Mouse (Mus musculus): Measurements from ENCODE around the gene Myoz1.
"Not testable (repeated sequence)": the region's sequence is repeated elsewhere in the genome, so short reads cannot be mapped to it uniquely, and the experiment has no call there.

Gene Myoz1

DNA sequence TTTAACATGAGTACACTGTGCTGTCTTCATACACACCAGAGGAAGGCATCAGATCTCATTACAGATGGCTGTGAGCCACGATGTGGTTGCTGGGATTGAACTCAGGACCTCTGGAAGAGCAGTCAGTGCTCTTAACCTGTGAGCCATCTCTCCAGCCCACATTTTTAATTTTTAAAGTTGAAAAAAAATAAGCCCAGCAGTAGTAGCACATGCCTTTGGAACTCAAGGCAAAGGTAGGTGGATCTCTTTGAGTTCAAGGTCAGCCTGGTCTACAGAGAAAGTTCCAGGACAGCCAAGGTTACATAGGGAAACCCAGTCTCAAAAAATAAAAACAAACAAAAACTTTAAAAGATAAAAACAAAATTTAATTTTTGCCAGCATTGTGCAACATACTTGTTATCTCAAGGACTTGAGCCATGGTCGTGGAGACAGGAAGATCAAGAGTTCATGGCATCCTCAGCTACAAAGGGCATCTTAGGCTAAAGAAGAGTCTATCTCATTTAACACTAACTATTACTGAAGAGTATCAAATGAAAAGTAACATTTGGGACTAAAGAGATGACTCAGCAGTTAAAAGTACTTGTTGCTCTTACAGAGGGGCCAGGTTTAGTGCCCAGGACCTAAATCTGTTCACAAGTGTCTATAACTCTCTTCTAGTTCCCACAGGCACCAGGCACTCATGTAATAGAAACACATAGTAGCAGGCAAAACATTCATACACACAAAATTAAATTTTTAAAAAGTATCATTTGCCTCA, 18.3 kb downstream of the Myoz1 start:
- DNase-seq: no peak

DNA sequence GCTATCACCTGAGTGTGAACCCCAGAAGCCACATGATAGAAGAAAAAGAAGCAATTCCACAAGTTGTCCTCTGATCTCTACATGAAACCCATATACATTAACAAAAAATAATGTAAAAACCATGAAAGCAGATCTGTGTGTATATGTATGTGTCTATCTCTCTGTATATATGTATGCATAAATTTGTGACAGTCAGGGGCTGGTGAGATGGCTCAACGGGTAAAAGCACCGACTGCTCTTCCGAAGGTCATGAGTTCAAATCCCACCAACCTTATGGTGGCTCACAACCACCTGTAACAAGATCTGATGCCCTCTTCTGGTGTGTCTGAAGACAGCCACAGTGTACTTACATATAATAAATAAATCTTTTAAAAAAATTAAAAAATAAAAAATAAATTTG, 19.4 kb downstream of the Myoz1 start:
- DNase-seq: not testable (repeated sequence)

DNA sequence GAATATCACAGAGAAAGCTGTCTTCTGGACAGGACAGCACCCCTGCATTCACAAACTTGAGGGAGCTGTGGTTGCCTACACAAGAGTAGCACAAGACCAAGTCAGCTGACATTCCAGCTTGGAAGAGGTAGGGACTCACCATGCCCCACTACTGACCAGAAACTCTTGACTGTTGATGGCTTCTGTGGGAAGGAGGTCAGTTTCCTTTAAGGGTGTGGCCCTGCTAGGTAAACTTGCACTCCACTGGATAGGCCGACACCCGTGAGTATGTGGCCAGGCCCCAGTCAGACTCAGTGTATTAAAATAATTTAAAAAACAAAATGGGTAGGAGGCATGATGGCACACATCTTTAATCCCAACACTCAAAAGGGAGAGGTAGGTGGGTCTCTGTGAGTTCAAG, 20.8 kb downstream of the Myoz1 start:
- no peak for DNase-seq

DNA sequence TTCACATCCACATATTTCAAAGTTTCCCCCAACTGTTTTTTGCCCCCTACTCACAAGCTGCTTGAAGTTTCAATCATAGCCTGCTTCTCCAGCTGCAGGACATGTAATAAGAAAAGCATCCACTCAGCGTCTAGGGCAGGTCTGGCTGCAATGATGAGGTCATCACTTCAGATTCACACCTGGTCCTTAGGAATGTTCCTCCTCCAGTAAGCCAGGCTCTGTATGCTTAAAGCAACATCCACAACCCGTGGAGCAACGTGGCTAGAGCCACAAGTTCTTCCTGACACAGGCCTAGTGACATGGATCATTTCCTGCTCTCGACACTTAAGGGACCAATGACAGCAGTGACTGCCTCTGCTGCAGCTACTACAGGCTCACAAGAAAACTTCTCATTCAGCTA, 25.1 kb downstream of the Myoz1 start:
- no peak for DNase-seq

DNA sequence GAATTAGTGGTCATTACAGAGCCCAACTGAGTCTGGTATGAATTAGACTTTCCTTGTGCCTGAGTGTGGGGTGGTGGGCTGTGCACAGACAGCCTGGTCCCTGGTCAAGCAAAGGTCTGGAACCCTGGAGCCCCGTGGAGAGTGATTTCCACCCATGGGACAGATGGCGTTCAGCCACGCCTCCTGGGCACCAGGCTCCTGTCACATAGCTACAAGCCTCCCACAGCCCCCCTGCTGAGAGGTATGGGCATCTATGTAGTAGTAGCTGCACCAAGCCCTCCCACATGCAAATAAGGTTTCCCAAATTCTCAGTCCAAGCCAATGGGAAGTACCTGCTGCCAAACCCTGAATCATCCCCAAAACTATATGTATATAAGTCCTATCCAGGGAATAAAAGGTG, 29.4 kb downstream of the Myoz1 start:
- no peak for DNase-seq

DNA sequence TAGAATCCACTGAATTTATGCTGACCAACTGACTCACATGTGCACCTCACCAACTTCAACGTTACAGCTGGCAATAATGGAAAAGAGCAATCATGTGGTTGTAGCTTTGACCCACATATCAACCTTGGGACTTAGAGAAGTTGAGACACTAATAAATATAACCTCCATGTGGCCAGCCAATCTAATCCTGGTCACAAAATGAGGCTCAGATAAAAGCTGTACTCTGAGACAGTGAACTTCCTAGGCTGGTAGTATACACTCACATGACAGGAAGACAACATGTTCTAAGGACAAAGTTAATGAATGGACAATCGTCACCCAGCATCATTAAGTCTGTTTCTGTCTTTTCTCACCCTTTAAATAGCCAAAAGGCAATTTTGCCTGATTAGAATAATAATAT, 29.9 kb downstream of the Myoz1 start:
- no peak for DNase-seq

DNA sequence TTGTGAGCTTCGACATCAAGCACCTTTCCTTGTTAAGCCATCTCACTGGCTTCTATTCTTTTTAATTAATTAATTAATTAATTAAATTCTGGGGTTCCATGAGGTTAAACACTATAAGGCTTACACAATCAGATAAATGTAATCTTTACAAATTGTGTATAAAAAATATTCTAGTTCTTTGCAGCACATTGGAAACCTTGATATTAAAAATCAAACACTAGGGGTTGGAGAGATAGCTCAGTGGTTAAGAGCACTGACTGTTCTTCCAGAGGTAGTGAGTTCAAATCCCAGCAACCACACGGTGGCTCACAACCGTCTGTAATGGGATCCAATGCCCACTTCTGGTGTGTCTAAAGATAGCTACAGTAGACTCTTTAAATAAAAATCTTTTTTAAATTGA, 33.4 kb downstream of the Myoz1 start:
- no peak for DNase-seq

DNA sequence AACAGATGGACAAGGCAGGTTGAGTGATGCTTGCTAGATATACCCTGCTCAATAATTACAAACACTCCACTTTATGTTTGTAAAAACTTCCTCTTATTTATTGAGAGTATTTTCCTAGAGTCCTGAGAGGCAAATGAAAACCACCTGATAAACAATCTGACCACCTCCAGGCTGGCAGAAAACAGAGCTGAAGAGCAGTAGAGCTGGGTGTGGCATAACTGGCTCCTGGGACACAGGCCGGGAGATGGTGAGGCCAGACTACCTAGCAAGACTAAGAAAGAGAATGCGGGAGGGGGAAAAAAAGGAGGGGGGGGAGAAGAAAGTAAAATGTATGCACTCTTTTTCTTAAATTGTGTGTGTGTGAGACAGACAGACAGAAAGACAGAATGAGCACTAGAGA, 33.9 kb downstream of the Myoz1 start:
- peak; percentile 27 for DNase-seq

DNA sequence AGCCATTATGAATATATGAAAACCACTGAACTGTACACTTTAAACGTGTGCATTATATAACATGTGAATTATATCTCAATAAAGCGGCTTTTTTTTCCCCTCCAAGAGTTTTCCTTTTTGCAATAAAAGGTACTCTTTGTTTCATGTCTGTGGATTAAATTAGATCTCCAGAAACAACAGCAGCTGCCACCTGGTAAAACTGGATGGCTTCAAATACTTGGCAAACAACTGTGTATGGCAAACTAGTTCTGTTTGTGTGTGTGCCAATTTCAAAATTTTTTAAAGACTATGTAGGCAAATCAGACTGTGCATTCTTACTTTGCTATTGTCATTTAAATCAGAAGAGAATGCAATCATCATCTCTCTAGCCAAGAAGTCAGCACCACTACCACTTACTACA, 34.4 kb downstream of the Myoz1 start:
- no peak for DNase-seq

DNA sequence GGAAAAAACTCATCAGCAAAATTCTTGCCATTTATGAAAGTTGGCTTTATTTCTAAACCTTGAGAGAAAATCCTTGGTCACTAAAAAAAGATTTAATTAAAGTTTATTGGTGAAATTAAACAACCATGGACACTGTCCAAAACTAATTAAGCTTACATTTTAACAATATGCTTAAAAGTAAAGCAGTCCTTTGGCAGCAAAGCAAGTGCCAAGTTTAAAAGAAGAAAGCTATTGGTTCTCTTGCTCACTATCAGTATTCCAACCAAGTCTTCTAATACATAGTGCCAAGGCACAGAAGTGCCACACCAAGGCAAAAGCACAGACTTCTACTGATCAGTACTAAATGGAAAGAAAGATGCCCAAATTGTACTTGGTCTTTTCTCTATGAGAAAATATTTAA, 37.2 kb downstream of the Myoz1 start:
- no peak for DNase-seq

DNA sequence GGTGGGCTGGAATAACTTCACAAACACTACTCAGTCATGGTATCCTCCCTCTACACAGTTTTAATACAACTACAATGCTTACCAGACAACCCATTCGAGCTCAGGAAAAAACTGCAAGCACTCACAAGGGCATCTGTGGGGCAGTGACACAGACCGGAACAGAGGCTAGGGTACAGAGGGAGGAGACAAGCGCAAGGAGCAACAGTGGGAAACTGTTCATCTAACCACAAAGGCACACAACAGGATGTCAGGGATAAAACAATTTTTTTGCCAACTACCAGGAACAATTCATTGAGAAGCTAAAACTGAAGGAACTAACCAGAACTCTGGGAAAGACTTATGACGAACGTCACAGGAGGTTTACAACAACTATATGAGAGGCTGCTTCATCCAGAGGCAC, 38.1 kb downstream of the Myoz1 start:
- DNase-seq: no peak

DNA sequence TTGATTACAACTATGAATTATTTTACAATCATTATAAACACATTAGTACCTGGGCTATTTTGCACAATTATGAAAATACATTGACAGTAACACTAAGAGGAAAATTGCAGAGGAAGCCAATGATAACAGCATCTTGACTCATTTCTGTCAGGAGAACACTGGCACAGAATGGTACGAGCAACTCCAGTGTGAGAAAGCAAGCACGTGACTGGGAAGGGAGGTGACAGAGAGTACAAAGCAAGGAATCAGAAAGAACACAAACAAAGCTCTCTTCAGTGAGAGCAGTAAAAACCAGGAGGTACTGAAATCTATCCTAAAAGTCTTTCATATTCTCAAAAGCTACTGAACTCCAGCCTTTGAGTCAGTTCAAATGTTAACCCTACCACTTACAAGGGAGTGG, 39.9 kb downstream of the Myoz1 start:
- no peak for DNase-seq

DNA sequence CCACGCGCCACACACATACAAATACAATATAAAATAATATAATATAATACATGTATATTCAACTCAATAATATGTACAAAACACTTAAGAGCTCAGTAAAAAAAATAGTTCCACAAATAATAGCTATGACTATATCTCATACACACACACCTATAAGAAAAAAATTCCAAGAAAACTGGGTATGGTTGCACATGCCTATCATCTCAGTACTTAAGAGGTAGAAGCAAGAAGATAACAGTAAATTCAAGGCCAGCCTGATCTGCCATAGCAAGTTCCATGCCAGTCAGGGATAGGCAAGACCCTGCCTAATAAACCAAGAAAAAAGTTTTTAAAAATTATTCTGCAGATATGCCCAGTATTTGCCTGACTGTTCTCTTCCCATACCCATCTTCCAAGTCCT, 41.3 kb downstream of the Myoz1 start:
- DNase-seq: no peak

DNA sequence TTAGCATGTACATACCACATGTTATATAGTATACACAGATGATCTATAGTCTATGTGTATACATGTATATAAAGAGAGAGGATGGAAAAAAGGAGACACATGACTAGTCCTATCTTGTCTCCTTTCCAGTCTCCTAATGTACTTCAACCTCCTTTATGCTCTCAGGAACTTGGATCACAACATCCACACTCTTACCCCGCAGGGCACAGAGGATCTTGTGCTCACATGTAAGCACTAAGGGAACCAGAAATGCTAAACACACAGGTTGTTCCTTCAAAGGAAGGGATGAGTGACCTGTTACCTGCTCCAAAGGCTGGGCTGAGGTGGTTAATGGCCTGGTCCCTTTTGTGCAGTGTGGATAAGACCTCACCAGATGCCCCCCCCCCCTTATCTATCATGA, 43.5 kb downstream of the Myoz1 start:
- DNase-seq: no peak

DNA sequence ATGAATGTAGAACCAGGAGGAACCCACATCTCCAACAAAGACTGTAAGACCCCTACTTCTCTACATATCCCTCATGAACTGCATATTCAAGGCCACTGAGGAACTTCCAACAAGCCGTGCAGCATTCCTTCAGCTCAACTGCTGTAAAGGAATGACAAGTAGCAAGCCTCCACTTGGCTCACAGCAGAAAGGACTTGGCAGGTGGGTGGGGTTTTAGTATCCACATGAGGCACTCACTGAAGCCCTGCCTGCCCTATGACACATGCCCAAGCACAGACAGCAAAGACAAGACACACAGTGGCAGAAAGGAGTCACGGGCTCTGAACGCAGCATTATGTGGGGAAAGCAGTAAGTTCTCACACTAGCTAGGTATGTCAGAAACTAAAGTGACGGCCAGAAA, 46.2 kb downstream of the Myoz1 start:
- no peak for DNase-seq

DNA sequence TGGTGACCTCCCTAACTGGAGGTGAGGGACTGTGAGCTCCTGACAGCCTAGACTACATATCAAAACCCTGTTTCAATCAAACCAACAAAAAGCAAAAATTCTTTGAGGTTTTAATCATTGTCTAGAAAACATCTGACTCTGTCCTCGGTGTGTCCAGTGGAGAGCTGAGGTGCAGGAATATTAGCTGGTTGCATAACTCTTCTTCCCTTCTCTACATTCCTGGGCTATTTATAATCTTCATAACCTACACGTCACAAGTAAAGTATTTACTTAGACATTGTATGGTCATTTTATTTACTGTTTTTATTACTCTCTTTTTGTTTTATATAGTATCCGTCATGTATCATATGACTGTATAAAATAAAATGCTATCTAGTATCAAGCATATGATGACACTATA, 46.8 kb downstream of the Myoz1 start:
- DNase-seq: no peak

DNA sequence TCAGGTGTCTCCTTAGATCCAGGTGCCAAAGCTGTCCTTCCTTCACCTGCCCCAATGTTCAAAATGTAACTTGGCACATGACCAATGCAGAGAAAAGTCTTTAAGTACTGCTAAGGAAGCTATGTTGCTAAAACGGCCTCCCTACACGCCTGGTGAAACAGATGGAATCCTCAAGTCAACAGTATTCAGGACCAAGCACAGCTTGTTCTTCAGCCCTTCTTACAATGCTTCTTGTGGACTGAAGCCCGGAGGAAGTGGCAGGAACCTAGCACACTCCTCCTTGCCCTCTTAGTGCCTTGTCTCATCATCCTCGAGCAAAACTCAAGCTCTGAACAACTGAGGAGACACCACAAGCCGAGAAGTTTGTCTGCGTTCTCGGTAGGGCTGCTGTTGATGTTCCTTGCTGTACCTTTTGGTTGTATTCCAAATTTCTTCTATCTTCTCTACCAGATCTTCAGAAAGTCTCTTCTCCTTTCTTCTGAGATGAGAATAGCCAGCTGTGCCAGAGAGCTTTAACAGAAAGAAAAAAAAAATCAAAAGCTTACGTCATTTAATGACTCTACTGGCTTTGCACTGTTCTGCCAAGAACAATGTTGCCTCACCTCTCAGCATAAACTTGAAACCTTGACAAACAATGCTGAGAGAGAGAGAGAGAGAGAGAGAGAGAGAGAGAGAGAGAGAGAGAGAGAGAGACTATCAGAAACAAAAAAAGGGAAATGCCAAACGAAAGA, 48.8 kb downstream of the Myoz1 start:
- DNase-seq: no peak

DNA sequence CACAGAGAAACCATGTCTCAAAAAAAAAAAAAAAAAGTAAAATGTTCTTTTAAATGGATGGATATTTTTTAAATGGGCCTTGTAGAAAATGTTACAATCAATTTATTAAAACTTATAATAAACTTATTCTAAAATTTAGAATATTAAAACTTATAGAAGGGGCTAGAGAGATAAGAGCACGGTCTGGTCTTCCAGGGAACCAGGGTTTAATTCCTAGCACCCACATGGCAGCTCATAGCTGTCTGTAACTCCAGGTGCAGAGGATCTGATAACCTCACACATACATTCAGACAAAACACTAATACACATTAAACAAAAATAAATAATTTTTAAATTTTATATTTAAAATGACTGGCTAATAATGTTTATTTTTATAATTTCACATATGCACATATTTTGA, 55.1 kb downstream of the Myoz1 start:
- DNase-seq: no peak

DNA sequence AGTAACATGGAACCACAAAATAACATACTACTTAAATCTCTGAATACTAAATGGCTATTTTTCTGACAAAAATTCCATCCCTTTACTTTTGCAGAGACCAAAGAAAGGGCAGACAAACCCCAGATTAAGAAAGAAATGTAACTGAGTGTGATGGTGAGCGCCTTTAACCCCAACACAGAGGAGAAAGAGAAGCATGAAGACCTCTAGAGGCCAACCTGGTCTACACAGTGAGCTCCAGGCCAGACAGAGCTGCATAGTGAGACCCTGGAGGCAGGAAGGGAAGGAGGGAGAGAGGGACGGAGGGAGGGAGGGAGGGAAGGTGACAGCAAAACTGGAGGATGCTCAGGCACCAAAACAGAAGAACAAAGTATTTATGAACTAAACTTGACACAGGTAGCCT, 56.1 kb downstream of the Myoz1 start:
- peak; percentile 39 for DNase-seq

DNA sequence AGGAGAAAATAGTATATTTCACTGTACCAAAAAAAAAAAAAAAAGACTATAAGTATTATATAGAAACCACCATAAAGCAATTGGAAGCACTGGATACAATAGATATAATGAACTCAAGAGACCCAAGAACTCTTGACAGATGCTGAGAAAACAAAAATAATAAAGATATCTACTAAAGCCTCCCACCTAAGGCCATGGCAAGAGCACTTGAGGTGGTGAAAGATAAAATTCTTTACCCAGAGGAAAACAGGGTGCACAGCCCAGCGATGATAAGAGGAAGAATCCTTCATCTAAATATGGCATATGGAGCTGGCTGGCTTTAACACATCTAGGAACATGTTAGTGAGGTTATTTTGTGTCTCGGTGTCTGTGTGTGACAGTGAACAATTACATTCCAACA, 56.8 kb downstream of the Myoz1 start:
- peak; percentile 70 for DNase-seq

Data from liver (tissue).